Mouse (Mus musculus) lung, postnatal 0 days (tissue): ENCODE results near the gene Ddr2.

Experiments
- CTCF ChIP-seq: IDR thresholded peaks from 2 replicates; pipeline ENCODE4 v1.5.1; 2016; ENCODE audit warnings: antibody characterized with exemption, mild to moderate bottlenecking
- EP300 ChIP-seq: IDR thresholded peaks from 2 replicates; pipeline ENCODE4 v1.6.1; 2016; ENCODE audit warnings: antibody characterized with exemption, mild to moderate bottlenecking, control low read depth

DNA sequence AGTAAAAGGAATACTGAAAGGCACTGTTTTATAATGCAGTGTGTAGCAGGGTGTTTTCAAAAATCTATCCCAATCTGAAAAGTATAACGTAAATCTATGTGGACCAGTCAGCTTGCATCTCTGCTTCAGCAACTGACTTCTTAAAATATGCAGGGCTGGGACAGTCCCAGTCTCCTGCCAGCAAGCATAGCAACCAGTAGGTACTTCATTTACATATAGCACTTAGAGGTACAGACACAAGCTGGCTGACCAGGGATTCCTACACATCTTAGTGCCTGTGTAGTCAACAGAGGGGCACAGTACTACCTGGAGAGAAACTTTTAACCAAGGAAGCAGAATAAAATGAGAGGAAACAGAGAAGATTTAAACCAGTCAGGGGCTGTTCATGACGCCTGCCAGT, 42.0 kb upstream of the Ddr2 start:
- TF ChIP-seq EP300 (no peak), CTCF (no peak)
